In genomic region chr1:182564408-182565120, GRCm38 (mm10) we compare ENCODE assay signal across 11 mouse cellular contexts. TPM values are rescaled to one million over a fixed set of nuclear protein-coding genes. Genes with fewer than 3 reads are reported as not detected.
DNase-seq lines count a peak whose midpoint lies in the region; ATAC-seq and TF ChIP-seq lines count a peak whose summit lies in the region.
"Had no signal": no experiment of that assay in that cellular context is flagged by ENCODE, and none has a peak within 500 bp of the region (broad histone marks: within the 10 kb centered on the region; RNA-seq: fewer than 3 reads in every experiment).

TSS of gene Capn8 (plus strand) at chr1:182565007.

- H3K27ac ChIP-seq in kidney, postnatal 0 days: no peak within 1 kb of the TSS
- H3K27ac ChIP-seq in kidney, embryonic 16.5 days (ENCODE audit: low read length): no peak within 1 kb of the TSS
- H3K27ac ChIP-seq in ES-E14 (ENCODE audit: insufficient read depth, low read depth, low read length, poor library complexity, severe bottlenecking): no peak within 1 kb of the TSS
- peak within 1 kb of the TSS; percentile 91 for H3K27ac ChIP-seq in small intestine, adult 2 months (ENCODE audit: insufficient read depth, low read depth, low read length)
- H3K27ac ChIP-seq: midbrain, embryonic 10.5 days had no signal

- DNase-seq in kidney, postnatal 0 days (ENCODE audit: low spot score): no peak
- DNase-seq in ES-E14 (ENCODE audit: low read depth, low spot score): peak; percentile 56
- no peak for DNase-seq in heart, adult 9 months (ENCODE audit: low spot score in 2 of 2)
- DNase-seq in right cerebral cortex, postnatal 14 days: no peak

- 75% methylated on average over 5 of the region's 5 CpGs for WGBS in kidney, postnatal 0 days
- 70% methylated on average over 5 of the region's 5 CpGs for WGBS in kidney, embryonic 16.5 days
- 35% methylated on average over 5 of the region's 5 CpGs for WGBS in small intestine, adult 2 months

- no peak for ATAC-seq in kidney, postnatal 0 days (replicated peaks; ENCODE audit: low FRiP score, low read depth)
- ATAC-seq in kidney, embryonic 16.5 days (ENCODE audit: low FRiP score, low TSS enrichment): no peak
- ATAC-seq in granulocyte monocyte progenitor cell, adult 5-6 weeks (replicated peaks; ENCODE audit: poor library complexity, severe bottlenecking): peak; percentile 25; the same call in 1 of the 2 replicates
- no peak for ATAC-seq in activated CD4-positive, CD25-positive, alpha-beta regulatory T cell, adult 4 months

- no peak within 1 kb of the TSS for H3K4me3 ChIP-seq in kidney, postnatal 0 days (replicated peaks; ENCODE audit: low read depth, low read length)
- no peak within 1 kb of the TSS for H3K4me3 ChIP-seq in kidney, embryonic 16.5 days (ENCODE audit: low read length)
- H3K4me3 ChIP-seq in ES-E14 (ENCODE audit: insufficient read depth in 1 of 2, low read depth in 1 of 2, low read length in 2 of 2, poor library complexity in 1 of 2, severe bottlenecking in 1 of 2): no peak within 1 kb of the TSS
- H3K4me3 ChIP-seq in small intestine, adult 2 months (ENCODE audit: low read depth, low read length): peak within 1 kb of the TSS; percentile 40
- H3K4me3 ChIP-seq: midbrain, embryonic 10.5 days had no signal

- in situ Hi-C loops in ES-E14 (cut with MboI; ENCODE audit: low sequenced_read_pairs in 2 of 2, unreplicated experiment in 2 of 2): loop anchor here in 1 of 2 experiments (25.0 kb wide), 1 partner anchor 698 kb away; no protein-coding TSS in a partner anchor

- 0 out of 2 replicates have a peak, but pooled peaks cover 4% of the 10 kb centered on the region for H3K4me1 ChIP-seq in kidney, postnatal 0 days (replicated peaks; ENCODE audit: insufficient read depth, low read length)
- H3K4me1 ChIP-seq in kidney, embryonic 16.5 days (ENCODE audit: insufficient read depth, low read length): peaks cover 14% of the 10 kb centered on the region
- peaks cover 4 to 6% of the 10 kb centered on the region in 2 experiments; a peak in 2 of 4 replicates for H3K4me1 ChIP-seq in ES-E14 (ENCODE audit: control insufficient read depth in 2 of 2, insufficient read depth in 2 of 2, low read length in 2 of 2, poor library complexity in 1 of 2)
- H3K4me1 ChIP-seq in small intestine, adult 2 months (ENCODE audit: control insufficient read depth, insufficient read depth, insufficient read length, low read length): peaks cover 16% of the 10 kb centered on the region; the same call in 1 of the 2 replicates

- H3K36me3 ChIP-seq in kidney, postnatal 0 days (ENCODE audit: insufficient read depth, low read length): no peaks in the 10 kb centered on the region
- no peaks in the 10 kb centered on the region for H3K36me3 ChIP-seq in kidney, embryonic 16.5 days (ENCODE audit: insufficient read depth, low read length)
- no peaks in the 10 kb centered on the region for H3K36me3 ChIP-seq in ES-E14 (ENCODE audit: control insufficient read depth, insufficient read depth, low read length, poor library complexity, severe bottlenecking)
- H3K36me3 ChIP-seq in small intestine, adult 2 months (ENCODE audit: control insufficient read depth, insufficient read depth, low read length): no peaks in the 10 kb centered on the region
- H3K36me3 ChIP-seq: midbrain, embryonic 10.5 days had no signal

- no peak within 1 kb of the TSS for H3K9ac ChIP-seq in kidney, postnatal 0 days (ENCODE audit: low read depth, low read length)
- no peak within 1 kb of the TSS for H3K9ac ChIP-seq in kidney, embryonic 16.5 days (replicated peaks; ENCODE audit: low read length)
- no peak within 1 kb of the TSS for H3K9ac ChIP-seq in ES-E14 (ENCODE audit: insufficient read depth, low read depth, low read length, poor library complexity, severe bottlenecking)

- no peaks in the 10 kb centered on the region for H3K9me3 ChIP-seq in kidney, postnatal 0 days (replicated peaks; ENCODE audit: low read length)
- no peaks in the 10 kb centered on the region for H3K9me3 ChIP-seq in kidney, embryonic 16.5 days (ENCODE audit: low read length)
- no peaks in the 10 kb centered on the region for H3K9me3 ChIP-seq in ES-E14 (ENCODE audit: control insufficient read depth, insufficient read depth, low read depth, low read length)
- H3K9me3 ChIP-seq: midbrain, embryonic 10.5 days had no signal

- no peaks in the 10 kb centered on the region for H3K27me3 ChIP-seq in kidney, postnatal 0 days (ENCODE audit: insufficient read depth, low read length)
- H3K27me3 ChIP-seq in kidney, embryonic 16.5 days (ENCODE audit: insufficient read depth, low read length): no peaks in the 10 kb centered on the region
- no peaks in the 10 kb centered on the region for H3K27me3 ChIP-seq in small intestine, adult 2 months (ENCODE audit: control insufficient read depth, insufficient read depth, low read length)

- H3K4me2 ChIP-seq in kidney, postnatal 0 days (ENCODE audit: low read length): no peak within 1 kb of the TSS
- H3K4me2 ChIP-seq in kidney, embryonic 16.5 days (replicated peaks; ENCODE audit: low read depth, low read length): no peak within 1 kb of the TSS

- peak; percentile 33; the same call in 1 of the 2 replicates for TF ChIP-seq POLR2A in small intestine, adult 2 months (IDR thresholded peaks at IDR 0.05; ENCODE audit: low read depth, low read length)

- peak; percentile 60 for TF ChIP-seq CTCF in kidney, postnatal 0 days (IDR thresholded peaks at IDR 0.05; ENCODE audit: low read depth)
- peak; percentile 45; the same call in 1 of the 2 replicates for TF ChIP-seq CTCF in small intestine, adult 2 months (IDR thresholded peaks at IDR 0.05; ENCODE audit: extremely low read depth, insufficient read length, insufficient replicate concordance, low read depth, low read length)

TF ChIP-seq in ES-E14, 5 proteins besides CTCF, POLR2A, EP300 and RAD21:
- TF ChIP-seq HCFC1 (IDR thresholded peaks at IDR 0.05; ENCODE audit: borderline replicate concordance, insufficient read depth, low read length): no peak
- TF ChIP-seq ZC3H11A (IDR thresholded peaks at IDR 0.05; ENCODE audit: borderline replicate concordance, low read depth, low read length): peak; percentile 50; the same call in 1 of the 2 replicates
TF ChIP-seq in ES-E14: peak in this region for 1.

RNA-seq across cellular contexts. Expression of gene Capn8, which starts in this region (rescaled TPM):
- polyA plus RNA-seq in kidney, postnatal 0 days (2015; fragmentation: Nextera tagmentation; extraction: Ambion mirVana): 0.11 and 0.13 TPM in 2 replicates
- not detected in 2 replicates for polyA plus RNA-seq in kidney, embryonic 16.5 days (2015; fragmentation: Nextera tagmentation; extraction: Ambion mirVana)
- total RNA-seq in ES-E14 (2012; rRNA removed): not detected in 2 replicates
- not detected in 2 replicates for total RNA-seq in granulocyte monocyte progenitor cell, adult 5-6 weeks (2014; fragmentation: Nextera tagmentation)
- total RNA-seq in granulocyte monocyte progenitor cell, adult 5-6 weeks (2017): not detected in 2 replicates
- 2.4 and 4.7 TPM in 2 replicates for polyA plus RNA-seq in small intestine, adult 2 months (2012; rRNA removed)
- under 1 TPM in 1 of 2 experiments, not detected in 1; 0.13 TPM for polyA plus RNA-seq in activated CD4-positive, CD25-positive, alpha-beta regulatory T cell, adult 4 months (2017; shearing (Covaris generic))
- total RNA-seq: heart, adult 8-10 months; layer of hippocampus, adult 18-20 months had no signal

Comparison
In these comparisons a context has a peak if more than half of its experiments do, and no peak if none do; other contexts are left out.
1. Peak in DNase-seq in ES-E14; RNA of the gene not detected or under 1 TPM.
2. Peak in ATAC-seq in granulocyte monocyte progenitor cell, adult 5-6 weeks; RNA of the gene not detected or under 1 TPM.